Mouse (Mus musculus) activated CD4-positive, CD25-positive, alpha-beta regulatory T cell (primary cell): Measurements from ENCODE around the gene Taf6. TPM values are rescaled to one million over a fixed set of nuclear protein-coding genes. Genes with fewer than 3 reads are reported as not detected.

Source experiments
- polyA plus RNA-seq, 2 experiments: library from polyadenylated mRNA; unstranded; fragments of 100-300 nt; shearing (Covaris generic); gene quantifications; one replicate each; pipeline ENCODE4 v1.2.1; 2017

Taf6 gene
- polyA plus RNA-seq, result 10 to 100 TPM; 34.4 to 42.4 TPM

GRCm38 (mm10) chr5:138186950-138187638 is at the start of gene Taf6, which contains the start of gene Cnpy4:
Gene Taf6, minus strand, starts transcription at chr5:138187451.
Gene Cnpy4, plus strand, starts transcription at chr5:138187485.

DNA sequence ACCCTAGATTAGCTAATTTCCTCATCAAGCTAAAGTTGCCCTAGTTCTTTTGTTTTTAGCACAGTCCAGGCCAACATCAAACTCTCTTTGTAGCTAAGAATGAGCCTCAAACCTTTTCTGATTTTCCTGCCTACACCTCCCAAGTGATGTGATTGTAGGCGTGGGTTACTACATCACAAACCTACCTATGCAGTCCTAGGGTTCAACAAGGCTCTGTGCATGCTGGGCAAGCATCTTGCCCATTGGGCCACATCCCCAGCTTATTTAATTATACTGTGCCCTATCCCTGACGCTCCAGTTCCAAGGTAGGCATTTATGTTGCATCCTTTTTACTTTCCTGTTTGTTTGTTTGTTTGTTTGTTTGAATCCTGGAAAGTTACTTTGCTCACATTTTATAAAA is 38.4 kb upstream of the Taf6 start, which contains the start of gene Nxpe5:
Nxpe5 (plus strand) TSS at position 199 of the 400 bp plus-strand sequence.

GRCm38 (mm10) chr5:138193771-138194727 is 6.8 kb upstream of the Taf6 start, which contains the start of gene Mblac1:
Gene Mblac1, plus strand, starts transcription at chr5:138194314.

DNA sequence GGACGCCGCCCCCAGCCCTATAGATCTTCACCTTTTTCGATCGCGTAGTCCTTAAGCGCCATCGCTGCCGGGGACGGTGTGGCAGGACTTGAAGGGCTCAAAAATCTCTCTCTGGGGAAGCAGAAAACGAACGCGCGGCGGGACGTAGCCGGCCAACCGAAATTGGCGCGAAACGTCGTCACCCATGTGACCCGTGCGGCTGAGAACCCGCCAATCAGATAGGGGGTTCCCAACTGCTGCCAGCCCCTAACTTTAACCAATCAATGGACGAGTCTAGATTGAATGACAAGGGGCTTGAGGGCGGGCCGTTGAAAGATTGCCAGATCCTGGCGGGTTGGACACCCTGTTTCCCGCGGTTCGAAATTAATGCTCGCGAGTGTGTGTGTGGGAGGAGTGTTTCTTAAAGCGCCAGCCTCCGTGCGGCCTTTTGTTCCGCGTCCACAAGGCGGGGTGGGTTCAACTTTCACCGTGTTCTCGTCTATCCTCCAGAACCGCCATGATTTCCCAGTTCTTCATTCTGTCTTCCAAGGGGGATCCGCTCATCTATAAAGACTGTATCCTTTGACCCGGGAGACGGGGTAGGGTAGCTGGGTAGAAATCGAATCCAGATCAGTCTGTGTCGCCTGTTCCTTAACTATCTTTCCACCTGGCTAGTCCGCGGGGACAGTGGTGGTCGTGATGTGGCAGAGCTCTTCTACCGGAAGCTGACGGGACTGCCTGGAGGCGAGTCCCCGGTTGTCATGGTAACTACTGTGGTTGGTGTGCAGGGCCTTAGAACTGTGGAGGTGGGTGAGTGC is 15.4 kb downstream of the Taf6 start, which contains the start of the genes Ap4m1 and Mcm7:
Ap4m1 (plus strand) TSS at position 308 of the 797 bp plus-strand sequence.
Mcm7 (minus strand) TSS at position 728 of the 797 bp plus-strand sequence.

GRCm38 (mm10) chr5:138160842-138161665 is 26.2 kb downstream of the Taf6 start, which contains the start of gene Cops6:
Gene Cops6, plus strand, starts transcription at chr5:138161071.

DNA sequence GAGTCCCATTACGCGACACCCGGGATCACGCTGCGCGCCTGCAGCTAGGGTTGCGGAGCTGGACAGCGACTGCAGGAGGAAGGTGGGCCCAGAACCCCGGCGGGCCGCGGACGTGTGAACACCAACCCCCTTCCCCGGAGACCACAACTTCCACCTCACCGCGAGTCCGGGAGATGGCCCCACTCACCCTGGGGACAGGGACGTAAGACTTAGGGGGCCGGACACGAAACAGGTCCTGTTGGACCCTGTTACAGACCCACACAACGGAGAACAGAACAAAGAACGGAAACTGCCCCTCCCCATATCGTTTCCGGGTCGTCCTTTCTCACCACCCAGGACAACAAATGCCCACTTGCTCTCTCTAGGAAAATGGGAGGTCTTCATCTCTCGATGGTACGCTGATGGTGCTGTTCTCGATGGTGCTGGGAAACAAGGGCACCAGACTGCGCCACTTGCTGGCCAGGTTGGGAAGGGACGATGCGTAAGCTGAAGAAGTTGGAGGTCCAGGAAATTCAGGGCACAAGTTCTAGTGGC is 31.7 kb downstream of the Taf6 start, which contains the start of gene Zfp113:
Zfp113 (minus strand) TSS at position 302 of the 534 bp plus-strand sequence.

Other genes with a start within 250 kb of the Taf6 start
- under 1 TPM in 1 of 2 experiments, not detected in 1; 0.06 TPM for gene Gjc3, start 224.4 kb downstream of the Taf6 start, polyA plus RNA-seq
- not detected for gene Azgp1, start 205.9 kb downstream of the Taf6 start, polyA plus RNA-seq
- under 1 TPM in 1 of 2 experiments, not detected in 1; 0.10 TPM for gene Smok3a, start 166.2 kb downstream of the Taf6 start, polyA plus RNA-seq
- gene Smok3b, start 166.0 kb downstream of the Taf6 start, polyA plus RNA-seq, result under 1 TPM in 1 of 2 experiments, not detected in 1; 0.50 TPM
- under 1 TPM in 1 of 2 experiments, not detected in 1; 0.20 TPM for gene Smok3c, start 134.3 kb downstream of the Taf6 start, polyA plus RNA-seq
- 10 to 100 TPM; 13.7 to 15.0 TPM for gene Zkscan1, start 102.4 kb downstream of the Taf6 start, polyA plus RNA-seq
- gene Zscan21, start 70.5 kb downstream of the Taf6 start, polyA plus RNA-seq, result 10 to 100 TPM; 25.9 to 26.6 TPM
- gene Zfp113, start 31.7 kb downstream of the Taf6 start, polyA plus RNA-seq, result 10 to 100 TPM; 13.8 to 18.1 TPM
- gene Cops6, start 26.4 kb downstream of the Taf6 start, polyA plus RNA-seq, result 100 to 1,000 TPM; 201 to 238 TPM
- gene Ap4m1, start 15.4 kb downstream of the Taf6 start, polyA plus RNA-seq, result 10 to 100 TPM in 1 of 2 experiments, 1 to 10 TPM in 1; 4.1 to 11.6 TPM
- 10 to 100 TPM; 79.6 to 79.8 TPM for gene Mcm7, start 15.0 kb downstream of the Taf6 start, polyA plus RNA-seq
- gene Cnpy4, start within 50 bp of the Taf6 start, polyA plus RNA-seq, result 10 to 100 TPM; 13.7 to 14.6 TPM
- 1 to 10 TPM; 1.1 to 2.5 TPM for gene Mblac1, start 6.9 kb upstream of the Taf6 start, polyA plus RNA-seq
- under 1 TPM; 0.06 to 0.86 TPM for gene Nxpe5, start 38.4 kb upstream of the Taf6 start, polyA plus RNA-seq
- 100 to 1,000 TPM in 1 of 2 experiments, 10 to 100 TPM in 1; 81.7 to 117 TPM for gene Lamtor4, start 68.0 kb upstream of the Taf6 start, polyA plus RNA-seq
- gene BC037034, start 76.6 kb upstream of the Taf6 start, polyA plus RNA-seq, result 10 to 100 TPM; 20.7 to 48.2 TPM
- under 1 TPM; 0.28 to 0.37 TPM for gene Gal3st4, start 85.4 kb upstream of the Taf6 start, polyA plus RNA-seq
- gene Gm43720, start 92.5 kb upstream of the Taf6 start, polyA plus RNA-seq, result under 1 TPM in 1 of 2 experiments, not detected in 1; 0.28 TPM
- 1 to 10 TPM in 1 of 2 experiments, under 1 TPM in 1; 0.82 to 1.3 TPM for gene Gpc2, start 92.6 kb upstream of the Taf6 start, polyA plus RNA-seq
- 1 to 10 TPM in 1 of 2 experiments, under 1 TPM in 1; 0.85 to 3.1 TPM for gene Stag3, start 92.8 kb upstream of the Taf6 start, polyA plus RNA-seq
- gene Pvrig, start 154.5 kb upstream of the Taf6 start, polyA plus RNA-seq, result 10 to 100 TPM in 1 of 2 experiments, 1 to 10 TPM in 1; 2.5 to 37.9 TPM